8 mouse cellular contexts compared by ENCODE assay signal in genomic region chr9:15681855-15682466, GRCm38 (mm10). TPM values are rescaled to one million over a fixed set of nuclear protein-coding genes. Genes with fewer than 3 reads are reported as not detected.
A peak's percentile ranks its signal among the peaks of the same experiment; 100 is the strongest.
DNase-seq lines count a peak whose midpoint lies in the region; TF ChIP-seq lines count a peak whose summit lies in the region.

No protein-coding gene starts in this region.

- no peaks in the 10 kb centered on the region for H3K36me3 ChIP-seq in MEL (ENCODE audit: control insufficient read depth in 1 of 2, insufficient read depth in 2 of 2, low read length in 2 of 2)

- H3K27ac ChIP-seq in MEL (ENCODE audit: control insufficient read depth, low read depth, low read length), result no peak overlapping the region
- no peak overlapping the region for H3K27ac ChIP-seq in cerebellum, adult 2 months (ENCODE audit: insufficient read depth, low read length)

- H3K4me3 ChIP-seq in MEL (ENCODE audit: control insufficient read depth in 1 of 2, insufficient read depth in 1 of 2, low read depth in 2 of 2, low read length in 2 of 2), result no peak overlapping the region
- no peak overlapping the region for H3K4me3 ChIP-seq in cerebellum, adult 2 months (replicated peaks; ENCODE audit: insufficient read depth, low read depth, low read length)
- H3K4me3 ChIP-seq in lung, adult 2 months (replicated peaks; ENCODE audit: extremely low read depth, low read depth, low read length), result no peak overlapping the region

- peak; percentile 23 for DNase-seq in MEL (ENCODE audit: low read depth, low spot score)
- DNase-seq in cerebellum, adult 2 months, result peak; percentile 32 to 35
- peak; percentile 66 for DNase-seq in forelimb bud, embryonic 11.5 days (ENCODE audit: low read depth, low spot score)
- DNase-seq in heart, postnatal 36 days, result peak; percentile 63 to 71
- peak; percentile 49 to 88 for DNase-seq in layer of hippocampus, adult 18-20 months (ENCODE audit: low spot score in 2 of 2)
- DNase-seq in lung, adult 2 months, result peak; percentile 68
- peak; percentile 15 for DNase-seq in retina, adult 2 months (ENCODE audit: low read depth, low spot score)
- DNase-seq in urinary bladder, adult 2 months (ENCODE audit: low spot score), result peak; percentile 47

- WGBS in cerebellum, adult 2 months, result 20% methylated on average over 2 of the region's 2 CpGs
- WGBS in lung, adult 2 months, result 20% methylated on average over 2 of the region's 2 CpGs

- no peaks in the 10 kb centered on the region for H3K9me3 ChIP-seq in MEL (replicated peaks; ENCODE audit: insufficient read depth, low read length)

- TF ChIP-seq RAD21 in MEL (IDR thresholded peaks at IDR 0.05; ENCODE audit: low read depth, low read length), result peak; percentile 55

- no peaks in the 10 kb centered on the region for H3K4me1 ChIP-seq in MEL (ENCODE audit: control insufficient read depth in 1 of 2, insufficient read depth in 2 of 2, low read length in 2 of 2)
- H3K4me1 ChIP-seq in cerebellum, adult 2 months (ENCODE audit: control insufficient read depth, insufficient read depth, low read length), result no peaks in the 10 kb centered on the region
- H3K4me1 ChIP-seq in lung, adult 2 months (ENCODE audit: control insufficient read depth, insufficient read depth, low read length), result no peaks in the 10 kb centered on the region

- peak; percentile 9 to 52 (median 52); a peak in 5 of 6 replicates for TF ChIP-seq CTCF in MEL (IDR thresholded peaks at IDR 0.05 in 2 of 3, conservative IDR thresholded peaks at IDR 0.05 in 1 of 3; ENCODE audit: control insufficient read depth in 1 of 3, insufficient read depth in 1 of 3, low read depth in 2 of 3, low read length in 3 of 3, poor library complexity in 1 of 3, severe bottlenecking in 1 of 3)
- peak; percentile 74 for TF ChIP-seq CTCF in cerebellum, adult 2 months (IDR thresholded peaks at IDR 0.05; ENCODE audit: borderline replicate concordance, insufficient read depth, low read depth, low read length)
- TF ChIP-seq CTCF in lung, adult 2 months (IDR thresholded peaks at IDR 0.05; ENCODE audit: insufficient read depth, low read length), result peak; percentile 99

- intact Hi-C loops in heart, postnatal 36 days (cut with DNase I), result loop anchor here (1.0 to 10.0 kb wide), 4 partner anchors 189 to 823 kb away; partner anchors contain the start of genes Fat3 and Smco4

- H3K27me3 ChIP-seq in MEL (ENCODE audit: control insufficient read depth in 1 of 2, insufficient read depth in 2 of 2, low read length in 2 of 2), result no peaks in the 10 kb centered on the region
- H3K27me3 ChIP-seq in cerebellum, adult 2 months (ENCODE audit: control insufficient read depth, insufficient read depth, low read length), result no peaks in the 10 kb centered on the region

- no peaks in the 10 kb centered on the region for H3K79me2 ChIP-seq in MEL (ENCODE audit: control insufficient read depth, insufficient read depth, low read length, poor library complexity)

- no peak overlapping the region for H3K9ac ChIP-seq in MEL (ENCODE audit: control insufficient read depth, low read depth, low read length, poor library complexity, severe bottlenecking)

- no peak for TF ChIP-seq POLR2A in MEL (IDR thresholded peaks at IDR 0.05; ENCODE audit: control insufficient read depth in 1 of 2, insufficient read depth in 1 of 2, low read depth in 1 of 2, low read length in 2 of 2, poor library complexity in 1 of 2)
- no peak for TF ChIP-seq POLR2A in cerebellum, adult 2 months (IDR thresholded peaks at IDR 0.05; ENCODE audit: borderline replicate concordance, insufficient read depth, low read length)
- TF ChIP-seq POLR2A in lung, adult 2 months (IDR thresholded peaks at IDR 0.05; ENCODE audit: borderline replicate concordance, extremely low read depth, low read depth, low read length), result no peak

- no peak for TF ChIP-seq EP300 in MEL (IDR thresholded peaks at IDR 0.05; ENCODE audit: low read depth in 1 of 2, low read length in 2 of 2)

TF ChIP-seq in MEL, 35 proteins besides CTCF, POLR2A, EP300 and RAD21:
- no peak for TF ChIP-seq GATA1 (IDR thresholded peaks at IDR 0.05; ENCODE audit: low read depth, low read length)
- TF ChIP-seq TAL1 (IDR thresholded peaks at IDR 0.05; ENCODE audit: low read length), result no peak
- no peak for TF ChIP-seq MAZ (IDR thresholded peaks at IDR 0.05; ENCODE audit: low read depth, low read length)
- TF ChIP-seq SMC3 (IDR thresholded peaks at IDR 0.05; ENCODE audit: low read depth, low read length), result peak; percentile 55
- TF ChIP-seq UBTF (IDR thresholded peaks at IDR 0.05; ENCODE audit: borderline replicate concordance, insufficient read depth, low read depth, low read length), result no peak
- peak; percentile 25; the same call in 1 of the 2 replicates for TF ChIP-seq ZC3H11A (IDR thresholded peaks at IDR 0.05; ENCODE audit: low read depth, low read length)
- no peak for TF ChIP-seq POLR2AphosphoS5 (IDR thresholded peaks at IDR 0.05; ENCODE audit: borderline replicate concordance, low read depth, low read length)
- TF ChIP-seq CHD2 (IDR thresholded peaks at IDR 0.05; ENCODE audit: low read length), result no peak
- TF ChIP-seq SIN3A (IDR thresholded peaks at IDR 0.05; ENCODE audit: low read length), result no peak
- no peak for TF ChIP-seq ELF1 (IDR thresholded peaks at IDR 0.05; ENCODE audit: low read depth, low read length)
- TF ChIP-seq GABPA (IDR thresholded peaks at IDR 0.05; ENCODE audit: low read depth, low read length), result no peak
- no peak for TF ChIP-seq MEF2A (IDR thresholded peaks at IDR 0.05; ENCODE audit: extremely low read depth, insufficient replicate concordance, low read depth, low read length, poor library complexity, severe bottlenecking)
- TF ChIP-seq USF1 (IDR thresholded peaks at IDR 0.05; ENCODE audit: low read depth, low read length), result no peak
- no peak for TF ChIP-seq ZNF384 (IDR thresholded peaks at IDR 0.05; ENCODE audit: low read depth, low read length)

RNA-seq across cellular contexts. Expression of gene Slc36a4, which starts 27.6 kb away (rescaled TPM):
- total RNA-seq in MEL (2012; rRNA removed), result not detected in 2 replicates
- not detected for polyA plus RNA-seq in MEL (2012; ENCODE audit: insufficient read depth in 1 of 2, insufficient read length in 2 of 2, low read depth in 1 of 2, low replicate concordance in 2 of 2, missing spikeins in 1 of 2)
- polyA plus RNA-seq in cerebellum, adult 2 months (2012; rRNA removed), result 27.3 and 27.4 TPM in 2 replicates
- 1 to 10 TPM; 6.4 to 9.3 TPM for total RNA-seq in heart, postnatal 36 days (2021)
- total RNA-seq in layer of hippocampus, adult 18-20 months (2021), result 10 to 100 TPM; 42.4 to 47.4 TPM
- 6.8 and 11.7 TPM in 2 replicates for polyA plus RNA-seq in lung, adult 2 months (2012; rRNA removed)
- polyA plus RNA-seq in urinary bladder, adult 2 months (2012; rRNA removed), result 9.8 and 10.4 TPM in 2 replicates

RNA-seq across cellular contexts. Expression of gene Deup1, which starts 54.2 kb away (rescaled TPM):
- total RNA-seq in MEL (2012; rRNA removed), result not detected in 2 replicates
- polyA plus RNA-seq in MEL (2012; ENCODE audit: insufficient read depth in 1 of 2, insufficient read length in 2 of 2, low read depth in 1 of 2, low replicate concordance in 2 of 2, missing spikeins in 1 of 2), result not detected
- 0.21 and 0.25 TPM in 2 replicates for polyA plus RNA-seq in cerebellum, adult 2 months (2012; rRNA removed)
- total RNA-seq in heart, postnatal 36 days (2021), result under 1 TPM in 1 of 2 experiments, not detected in 1; 0.08 TPM
- 1 to 10 TPM in 1 of 2 experiments, under 1 TPM in 1; 0.89 to 1.3 TPM for total RNA-seq in layer of hippocampus, adult 18-20 months (2021)
- polyA plus RNA-seq in lung, adult 2 months (2012; rRNA removed), result 0.49 and 0.56 TPM in 2 replicates
- 0.15 and 0.24 TPM in 2 replicates for polyA plus RNA-seq in urinary bladder, adult 2 months (2012; rRNA removed)

Comparison
In these comparisons a context has a peak if more than half of its experiments do, and no peak if none do; other contexts are left out.
1. DNase-seq: peak in every context shown above with its lines; median percentile 68 in layer of hippocampus, adult 18-20 months; 68 in lung, adult 2 months; 67 in heart, postnatal 36 days; 66 in forelimb bud, embryonic 11.5 days; 47 in urinary bladder, adult 2 months; 34 in cerebellum, adult 2 months; 23 in MEL; 15 in retina, adult 2 months.